Mouse (Mus musculus) kidney, adult 2 months (tissue): ENCODE measurements around the gene Prss58. TPM values are rescaled to one million over a fixed set of nuclear protein-coding genes. Genes with fewer than 3 reads are reported as not detected.

ENCODE experiments used
- DNase-seq: peaks from one replicate; pipeline ENCODE4 v3.0.0; 2021
- H3K27ac ChIP-seq: fragments of 200-500 bp; 2 replicates; pipeline ENCODE4 v1.5.1; 2012; ENCODE audit warnings: low read depth, low read length, control low read depth, inconsistent platforms; ENCODE audit not compliant: insufficient read depth
- H3K27me3 ChIP-seq: fragments of 200-500 bp; replicated peaks from 2 replicates; pipeline ENCODE4 v1.6.1; 2012; ENCODE audit warnings: mild to moderate bottlenecking, moderate library complexity, low read length, inconsistent platforms; ENCODE audit not compliant: control insufficient read depth, insufficient read depth
- H3K36me3 ChIP-seq: fragments of 200-500 bp; 2 replicates; pipeline ENCODE4 v1.6.1; 2012; ENCODE audit warnings: mild to moderate bottlenecking, moderate library complexity, low read length, inconsistent platforms; ENCODE audit not compliant: control insufficient read depth, insufficient read depth
- H3K4me1 ChIP-seq: fragments of 200-500 bp; 2 replicates; pipeline ENCODE4 v1.6.1; 2011; ENCODE audit warnings: low read length; ENCODE audit not compliant: control insufficient read depth, insufficient read depth
- H3K4me3 ChIP-seq: fragments of 200-500 bp; 2 replicates; pipeline ENCODE4 v1.5.1; 2011; ENCODE audit warnings: mild to moderate bottlenecking, low read depth, low read length, control low read depth; ENCODE audit not compliant: insufficient read depth
- CTCF ChIP-seq: fragments of 200-500 bp; conservative IDR thresholded peaks from 2 replicates; pipeline ENCODE4 v1.5.1; 2011; ENCODE audit warnings: low read depth, mild to moderate bottlenecking, control low read depth, low read length, moderate library complexity, mixed read lengths; ENCODE audit not compliant: insufficient read depth, insufficient read length
- POLR2A ChIP-seq: fragments of 200-500 bp; IDR thresholded peaks from one replicate; pipeline ENCODE4 v1.6.1; 2011; ENCODE audit warnings: low read depth, low read length, control low read depth
- WGBS: fragments of 180-500 bp; shearing (Covaris S2); methylation state at CpG from one replicate; pipeline ENCODE4 v1.1.7; 2018; 5-methylcytosine and 5-hydroxymethylcytosine counted together
- polyA plus RNA-seq: library from polyadenylated mRNA; depleted of rRNA; stranded (reverse); fragments of >200 nt; gene quantifications from 2 replicates; pipeline ENCODE4 v1.2.3, GENCODE M21; 2012; rRNA removed

Prss58 gene
- polyA plus RNA-seq, 1 experiment: not detected

DNA sequence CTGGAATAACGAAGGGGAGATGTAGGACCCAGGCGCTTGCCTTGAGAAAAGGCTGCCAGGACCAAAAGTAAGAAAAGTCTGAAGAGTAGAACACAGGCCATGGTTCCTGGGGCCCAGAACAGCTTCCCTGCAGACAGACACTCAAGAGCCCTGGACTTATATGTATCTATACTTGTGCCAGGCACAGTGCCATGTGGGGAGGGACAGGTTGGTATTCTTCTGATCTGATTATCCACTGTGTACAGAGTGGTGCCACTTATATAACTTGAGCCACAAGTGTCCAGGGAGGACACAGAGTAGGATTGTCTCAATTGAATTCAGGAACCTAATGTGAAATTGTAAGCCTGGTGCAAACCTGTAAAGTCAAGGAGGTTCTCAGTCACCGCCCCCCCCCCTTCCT is 12.8 kb downstream of the Prss58 start, which contains the start of gene Moxd2:
Moxd2 (minus strand) TSS at position 101 of the 400 bp plus-strand sequence.
- TF ChIP-seq POLR2A (no peak), CTCF (no peak)
- DNase-seq: no peak
- no peaks in the 10 kb centered on the region for H3K4me1 ChIP-seq
- no peaks in the 10 kb centered on the region for H3K36me3 ChIP-seq
- no peaks in the 10 kb centered on the region; the same call in 1 of the 2 replicates for H3K27me3 ChIP-seq
- no peak within 1 kb of the TSS for H3K4me3 ChIP-seq
- H3K27ac ChIP-seq: no peak within 1 kb of the TSS
- WGBS: 94% methylated on average over 3 of the region's 3 CpGs

- Histone ChIP-seq H3K4me3 (no peak overlapping the region), H3K36me3 (no peaks in the 10 kb centered on the region), H3K27ac (no peak overlapping the region), H3K4me1 (no peaks in the 10 kb centered on the region), H3K27me3 (no peaks in the 10 kb centered on the region; the same call in 1 of the 2 replicates)
- no peak for TF ChIP-seq POLR2A
- TF ChIP-seq CTCF: no peak
- no peak for DNase-seq
These were observed 54.9 kb downstream of the Prss58 start for GRCm38 (mm10) chr6:40845283-40845682.

Other genes starting within 250 kb of the Prss58 start
- gene Moxd2, start 12.9 kb downstream of the Prss58 start, polyA plus RNA-seq: not detected in 2 replicates
- gene 1700074P13Rik, start 40.2 kb upstream of the Prss58 start, polyA plus RNA-seq: 0.05 TPM in 1 of 2 replicates, not detected in the other
- not detected in 2 replicates for gene Gm4744, start 51.5 kb upstream of the Prss58 start, polyA plus RNA-seq
- not detected in 2 replicates for gene 1810009J06Rik, start 64.4 kb upstream of the Prss58 start, polyA plus RNA-seq
- gene Gm2663, start 99.1 kb upstream of the Prss58 start, polyA plus RNA-seq: not detected in 2 replicates
- gene 2210010C04Rik, start 135.1 kb upstream of the Prss58 start, polyA plus RNA-seq: 0.05 TPM in 1 of 2 replicates, not detected in the other